Mouse (Mus musculus): ENCODE results near the gene Snd1.

GRCm38 (mm10) chr6:28916630-28917029 is 441.7 kb downstream of the Snd1 start:
- no peak for TF ChIP-seq CTCF (IDR thresholded peaks at IDR 0.05)
- peak; percentile 33; the same call in 1 of the 2 replicates for TF ChIP-seq EP300 (IDR thresholded peaks at IDR 0.05)

Data from lung, postnatal 0 days (tissue).